ENCODE assay signal across 8 mouse cellular contexts in the genomic region with DNA sequence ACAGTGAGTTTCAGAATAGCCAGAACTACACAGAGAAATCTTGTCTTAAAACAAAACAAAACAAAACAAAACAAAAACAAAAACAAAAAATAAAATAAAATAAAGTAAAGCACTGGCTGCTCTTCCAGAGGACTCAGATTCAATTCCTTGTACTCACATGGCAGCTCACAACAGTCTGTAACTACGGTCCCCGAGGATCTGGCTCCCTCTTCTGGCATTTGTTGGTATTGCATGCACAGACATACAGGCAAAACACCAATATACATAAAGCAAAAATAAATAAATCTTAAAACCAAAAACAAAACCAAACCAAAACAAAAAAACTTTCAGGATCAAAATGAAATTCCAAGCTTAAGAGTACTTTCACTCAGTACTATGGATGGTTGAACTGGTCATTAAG. TPM values are rescaled to one million over a fixed set of nuclear protein-coding genes. Genes with fewer than 3 reads are reported as not detected.
DNase-seq lines count a peak whose midpoint lies in the region; ATAC-seq and TF ChIP-seq lines count a peak whose summit lies in the region.

No protein-coding gene starts in this region.

- no peaks in the 10 kb centered on the region for H3K36me3 ChIP-seq in heart, postnatal 0 days (replicated peaks; ENCODE audit: control insufficient read depth, insufficient read depth, low read length)
- no peaks in the 10 kb centered on the region for H3K36me3 ChIP-seq in heart, embryonic 11.5 days (ENCODE audit: control insufficient read depth, insufficient read depth, low read length)
- no peaks in the 10 kb centered on the region for H3K36me3 ChIP-seq in midbrain, postnatal 0 days (ENCODE audit: insufficient read depth, low read length)

- DNase-seq in heart, postnatal 0 days (ENCODE audit: low spot score), result no peak
- DNase-seq in urinary bladder, postnatal 25 days (ENCODE audit: low spot score), result peak; percentile 20
- no peak for DNase-seq in urinary bladder, adult 2 months (ENCODE audit: low spot score)
- peak; percentile 29 for DNase-seq in cerebellum, adult 8-10 months
- DNase-seq in kidney, postnatal 10 days, result peak; percentile 48
- DNase-seq in midbrain, postnatal 0 days (ENCODE audit: low spot score), result peak; percentile 15

- H3K4me3 ChIP-seq in heart, postnatal 0 days (ENCODE audit: low read depth, low read length), result no peak overlapping the region
- no peak overlapping the region for H3K4me3 ChIP-seq in heart, embryonic 11.5 days (ENCODE audit: low read depth, low read length)
- H3K4me3 ChIP-seq in midbrain, postnatal 0 days (ENCODE audit: low read depth, low read length), result no peak overlapping the region

- no peak for TF ChIP-seq EP300 in heart, postnatal 0 days (IDR thresholded peaks at IDR 0.05; ENCODE audit: low read depth)

- no peak overlapping the region for H3K9ac ChIP-seq in heart, postnatal 0 days (replicated peaks; ENCODE audit: low read depth, low read length)
- no peak overlapping the region for H3K9ac ChIP-seq in heart, embryonic 11.5 days (ENCODE audit: low read depth, low read length)
- no peak overlapping the region for H3K9ac ChIP-seq in midbrain, postnatal 0 days (replicated peaks; ENCODE audit: low read length, poor library complexity, severe bottlenecking)

- WGBS in heart, postnatal 0 days, result 18% methylated on average over 2 of the region's 2 CpGs
- WGBS in heart, embryonic 11.5 days (ENCODE audit: insufficient replicate concordance), result 12% methylated on average over 2 of the region's 2 CpGs
- WGBS in midbrain, postnatal 0 days, result 20% methylated on average over 2 of the region's 2 CpGs

- no peaks in the 10 kb centered on the region for H3K4me1 ChIP-seq in heart, postnatal 0 days (ENCODE audit: control insufficient read depth, insufficient read depth)
- H3K4me1 ChIP-seq in heart, embryonic 11.5 days (ENCODE audit: control insufficient read depth, insufficient read depth, low read length), result no peaks in the 10 kb centered on the region
- no peaks in the 10 kb centered on the region for H3K4me1 ChIP-seq in midbrain, postnatal 0 days (ENCODE audit: insufficient read depth, low read length)

- TF ChIP-seq CTCF in heart, postnatal 0 days (IDR thresholded peaks at IDR 0.05; ENCODE audit: low read depth), result peak; percentile 46
- peak; percentile 65 for TF ChIP-seq CTCF in midbrain, postnatal 0 days (IDR thresholded peaks at IDR 0.05)

- H3K4me2 ChIP-seq in heart, postnatal 0 days (ENCODE audit: low read depth, low read length), result no peak overlapping the region
- no peak overlapping the region for H3K4me2 ChIP-seq in heart, embryonic 11.5 days
- no peak overlapping the region for H3K4me2 ChIP-seq in midbrain, postnatal 0 days (ENCODE audit: low read depth, low read length, poor library complexity, severe bottlenecking)

- H3K9me3 ChIP-seq in heart, postnatal 0 days (replicated peaks; ENCODE audit: control insufficient read depth, low read length), result no peaks in the 10 kb centered on the region
- H3K9me3 ChIP-seq in heart, embryonic 11.5 days (replicated peaks; ENCODE audit: control insufficient read depth, low read length), result no peaks in the 10 kb centered on the region
- no peaks in the 10 kb centered on the region for H3K9me3 ChIP-seq in midbrain, postnatal 0 days (ENCODE audit: low read length)

- ATAC-seq in heart, postnatal 0 days (ENCODE audit: insufficient read depth, low read depth), result no peak
- ATAC-seq in heart, embryonic 11.5 days (replicated peaks; ENCODE audit: insufficient number of reproducible peaks, low FRiP score, low TSS enrichment), result no peak
- ATAC-seq in midbrain, postnatal 0 days (ENCODE audit: low FRiP score), result no peak
- no peak for ATAC-seq in erythroid progenitor cell, adult 5-6 weeks (replicated peaks; ENCODE audit: low FRiP score, poor library complexity, severe bottlenecking)

- no peak overlapping the region for H3K27ac ChIP-seq in heart, postnatal 0 days (ENCODE audit: low read depth)
- H3K27ac ChIP-seq in heart, embryonic 11.5 days (ENCODE audit: low read depth, low read length), result no peak overlapping the region
- H3K27ac ChIP-seq in midbrain, postnatal 0 days (ENCODE audit: low read depth, low read length), result no peak overlapping the region

- H3K27me3 ChIP-seq in heart, postnatal 0 days (ENCODE audit: control insufficient read depth, insufficient read depth, low read length), result no peaks in the 10 kb centered on the region
- H3K27me3 ChIP-seq in heart, embryonic 11.5 days (ENCODE audit: control insufficient read depth, insufficient read depth, low read length), result no peaks in the 10 kb centered on the region
- H3K27me3 ChIP-seq in midbrain, postnatal 0 days (ENCODE audit: insufficient read depth, low read length), result no peaks in the 10 kb centered on the region

RNA-seq across cellular contexts. Expression of gene Prdx4, which starts 36.0 kb away (rescaled TPM):
- 169 and 178 TPM in 2 replicates for total RNA-seq in heart, postnatal 0 days (2014; rRNA removed; ENCODE audit: low replicate concordance)
- 162 and 175 TPM in 2 replicates for polyA plus RNA-seq in heart, postnatal 0 days (2015; fragmentation: Nextera tagmentation; extraction: Ambion mirVana)
- polyA plus RNA-seq in heart, embryonic 11.5 days (2014; fragmentation: Nextera tagmentation; extraction: Ambion mirVana), result 273 and 288 TPM in 2 replicates
- polyA plus RNA-seq in urinary bladder, adult 2 months (2012; rRNA removed), result 79.5 and 80.0 TPM in 2 replicates
- 61.7 and 74.6 TPM in 2 replicates for total RNA-seq in midbrain, postnatal 0 days (2014; rRNA removed)
- 89.2 and 89.7 TPM in 2 replicates for polyA plus RNA-seq in midbrain, postnatal 0 days (2015; fragmentation: Nextera tagmentation; extraction: Ambion mirVana)
- 27.4 and 65.4 TPM in 2 replicates for total RNA-seq in erythroid progenitor cell, adult 5-6 weeks (2015; ENCODE audit: low replicate concordance)
- 13.7 and 34.9 TPM in 2 replicates for total RNA-seq in erythroid progenitor cell, adult 5-6 weeks (2017; ENCODE audit: low replicate concordance)

Comparison
In these comparisons a context has a peak if more than half of its experiments do, and no peak if none do; other contexts are left out.
1. DNase-seq: peak in urinary bladder, postnatal 25 days (single experiment), cerebellum, adult 8-10 months (single experiment), kidney, postnatal 10 days (single experiment) and midbrain, postnatal 0 days (single experiment); none in heart, postnatal 0 days (single experiment) and urinary bladder, adult 2 months (single experiment).